In genomic region chr3:153720296-153720695, GRCm38 (mm10) we compare ENCODE assay signal across 11 mouse cellular contexts. TPM values are rescaled to one million over a fixed set of nuclear protein-coding genes. Genes with fewer than 3 reads are reported as not detected.
DNase-seq lines count a peak whose midpoint lies in the region; ATAC-seq and TF ChIP-seq lines count a peak whose summit lies in the region.
"Had no signal": no experiment of that assay in that cellular context is flagged by ENCODE, and none has a peak within 500 bp of the region (broad histone marks: within the 10 kb centered on the region; RNA-seq: fewer than 3 reads in every experiment).

No protein-coding gene starts in this region.

- H3K36me3 ChIP-seq in heart, embryonic 10.5 days = no peaks in the 10 kb centered on the region
- no peaks in the 10 kb centered on the region for H3K36me3 ChIP-seq in kidney, postnatal 0 days (ENCODE audit: insufficient read depth, low read length)
- H3K36me3 ChIP-seq in embryonic facial prominence, embryonic 15.5 days = no peaks in the 10 kb centered on the region
- H3K36me3 ChIP-seq in liver, embryonic 16.5 days (ENCODE audit: control insufficient read depth, insufficient read depth) = no peaks in the 10 kb centered on the region

- 54% methylated on average over 3 of the region's 3 CpGs for whole genome bisulfite sequencing in heart, embryonic 10.5 days
- WGBS in kidney, postnatal 0 days = 42% methylated on average over 3 of the region's 3 CpGs
- 29% methylated on average over 3 of the region's 3 CpGs for WGBS in embryonic facial prominence, embryonic 15.5 days
- 12% methylated on average over 3 of the region's 3 CpGs for WGBS in liver, embryonic 16.5 days (ENCODE audit: insufficient replicate concordance)

- H3K27ac ChIP-seq in heart, embryonic 10.5 days = peak overlapping the region; percentile 73
- peak overlapping the region; percentile 75 for H3K27ac ChIP-seq in kidney, postnatal 0 days
- H3K27ac ChIP-seq in embryonic facial prominence, embryonic 15.5 days (replicated peaks) = 0 out of 2 replicates have a peak overlapping the region, but pooled peaks have one; percentile 1
- H3K27ac ChIP-seq in liver, embryonic 16.5 days (ENCODE audit: low read length) = peak overlapping the region; percentile 35

- H3K4me1 ChIP-seq in heart, embryonic 10.5 days = peaks cover 63% of the 10 kb centered on the region
- peaks cover 34% of the 10 kb centered on the region for H3K4me1 ChIP-seq in kidney, postnatal 0 days (replicated peaks; ENCODE audit: insufficient read depth, low read length)
- peaks cover 54% of the 10 kb centered on the region for H3K4me1 ChIP-seq in embryonic facial prominence, embryonic 15.5 days
- peaks cover 55% of the 10 kb centered on the region for H3K4me1 ChIP-seq in liver, embryonic 16.5 days (ENCODE audit: control insufficient read depth, low read depth, low read length)

- no peak overlapping the region for H3K4me2 ChIP-seq in kidney, postnatal 0 days (ENCODE audit: low read length)
- H3K4me2 ChIP-seq in embryonic facial prominence, embryonic 15.5 days (replicated peaks) = no peak overlapping the region
- peak overlapping the region; percentile 48; the same call in 1 of the 2 replicates for H3K4me2 ChIP-seq in liver, embryonic 16.5 days (ENCODE audit: low read depth, low read length)
- H3K4me2 ChIP-seq: midbrain, embryonic 11.5 days had no signal

- no peak for DNase-seq in heart, embryonic 10.5 days (ENCODE audit: low spot score)
- no peak for DNase-seq in heart, adult 8-10 months (ENCODE audit: low spot score)
- DNase-seq in kidney, postnatal 0 days (ENCODE audit: low spot score) = no peak
- no peak for DNase-seq in kidney, postnatal 4 days
- no peak for DNase-seq in thymus, postnatal 25 days
- no peak for DNase-seq in left cerebral cortex, adult 18-20 months (ENCODE audit: low spot score in 2 of 2)
- DNase-seq: B cell, adult 2 months; gastrocnemius, postnatal 36 days had no signal

- no peak overlapping the region for H3K4me3 ChIP-seq in heart, embryonic 10.5 days
- no peak overlapping the region for H3K4me3 ChIP-seq in kidney, postnatal 0 days (replicated peaks; ENCODE audit: low read depth, low read length)
- no peak overlapping the region for H3K4me3 ChIP-seq in embryonic facial prominence, embryonic 15.5 days (replicated peaks)
- no peak overlapping the region for H3K4me3 ChIP-seq in liver, embryonic 16.5 days (ENCODE audit: low read depth, low read length)

- no peak for TF ChIP-seq CTCF in kidney, postnatal 0 days (IDR thresholded peaks at IDR 0.05; ENCODE audit: low read depth)

- H3K9me3 ChIP-seq in heart, embryonic 10.5 days = no peaks in the 10 kb centered on the region
- no peaks in the 10 kb centered on the region for H3K9me3 ChIP-seq in kidney, postnatal 0 days (replicated peaks; ENCODE audit: low read length)
- no peaks in the 10 kb centered on the region for H3K9me3 ChIP-seq in embryonic facial prominence, embryonic 15.5 days (replicated peaks)
- H3K9me3 ChIP-seq in liver, embryonic 16.5 days (replicated peaks; ENCODE audit: control insufficient read depth, low read length) = no peaks in the 10 kb centered on the region

- no peak for ATAC-seq in kidney, postnatal 0 days (replicated peaks; ENCODE audit: low FRiP score, low read depth)
- ATAC-seq in embryonic facial prominence, embryonic 15.5 days (ENCODE audit: insufficient number of reproducible peaks, low FRiP score, low TSS enrichment, low read depth) = no peak
- no peak for ATAC-seq in liver, embryonic 16.5 days (ENCODE audit: low read depth)

- peaks cover 9% of the 10 kb centered on the region; the same call in 1 of the 2 replicates for H3K27me3 ChIP-seq in heart, embryonic 10.5 days (ENCODE audit: insufficient read depth, poor library complexity, severe bottlenecking)
- no peaks in the 10 kb centered on the region for H3K27me3 ChIP-seq in kidney, postnatal 0 days (ENCODE audit: insufficient read depth, low read length)
- H3K27me3 ChIP-seq in embryonic facial prominence, embryonic 15.5 days = no peaks in the 10 kb centered on the region
- H3K27me3 ChIP-seq in liver, embryonic 16.5 days (ENCODE audit: control insufficient read depth, insufficient read depth, low read depth, low read length) = no peaks in the 10 kb centered on the region; the same call in 1 of the 2 replicates

- no peak overlapping the region for H3K9ac ChIP-seq in kidney, postnatal 0 days (ENCODE audit: low read depth, low read length)
- no peak overlapping the region for H3K9ac ChIP-seq in embryonic facial prominence, embryonic 15.5 days
- H3K9ac ChIP-seq in liver, embryonic 16.5 days (ENCODE audit: low read depth, low read length) = no peak overlapping the region

RNA-seq across cellular contexts. Expression of gene St6galnac3, which starts 4.7 kb away (rescaled TPM):
- 26.7 and 38.4 TPM in 2 replicates for polyA plus RNA-seq in heart, embryonic 10.5 days (2016; fragmentation: Nextera tagmentation; extraction: Ambion mirVana)
- total RNA-seq in heart, adult 8-10 months (2022) = 1 to 10 TPM; 4.0 to 6.3 (median 5.7) TPM
- polyA plus RNA-seq in kidney, postnatal 0 days (2015; fragmentation: Nextera tagmentation; extraction: Ambion mirVana) = 34.2 and 34.4 TPM in 2 replicates
- 48.1 and 48.6 TPM in 2 replicates for polyA plus RNA-seq in embryonic facial prominence, embryonic 15.5 days (2015; fragmentation: Nextera tagmentation; extraction: Ambion mirVana)
- 10.5 and 12.0 TPM in 2 replicates for polyA plus RNA-seq in liver, embryonic 16.5 days (2015; fragmentation: Nextera tagmentation; extraction: Ambion mirVana)
- total RNA-seq in left cerebral cortex, adult 18-20 months (2021) = 10 to 100 TPM; 15.5 to 18.5 TPM

Comparison
In these comparisons a context has a peak if more than half of its experiments do, and no peak if none do; other contexts are left out.
1. H3K27ac ChIP-seq: peak in every context shown above with its lines; median percentile 75 in kidney, postnatal 0 days; 73 in heart, embryonic 10.5 days; 35 in liver, embryonic 16.5 days; 1 in embryonic facial prominence, embryonic 15.5 days.